Mouse (Mus musculus) kidney, embryonic 15.5 days (tissue): ENCODE results near the gene 1700021F05Rik. TPM values are rescaled to one million over a fixed set of nuclear protein-coding genes. Genes with fewer than 3 reads are reported as not detected.

Experiments
- ATAC-seq: fragments of 200-750 bp; cut with Nextera tagmentation; replicated peaks from 2 replicates; pipeline ENCODE4 v1.8.0; 2017; ENCODE audit warnings: moderate TSS enrichment; ENCODE audit not compliant: low FRiP score
- H3K27ac ChIP-seq: fragments of 300-500 bp; sonication (generic); 2 replicates; pipeline ENCODE4 v1.5.1; 2015; ENCODE audit warnings: mild to moderate bottlenecking, inconsistent platforms
- H3K27me3 ChIP-seq: fragments of 300-500 bp; sonication (generic); 2 replicates; pipeline ENCODE4 v1.6.1; 2015; ENCODE audit warnings: inconsistent platforms
- H3K36me3 ChIP-seq: fragments of 300-500 bp; sonication (generic); 2 replicates; pipeline ENCODE4 v1.6.1; 2015; ENCODE audit warnings: inconsistent platforms
- H3K4me1 ChIP-seq: fragments of 300-500 bp; sonication (generic); 2 replicates; pipeline ENCODE4 v1.6.1; 2015; ENCODE audit warnings: inconsistent platforms
- H3K4me2 ChIP-seq: fragments of 300-500 bp; sonication (generic); 2 replicates; pipeline ENCODE4 v1.6.1; 2015; ENCODE audit warnings: moderate library complexity, mild to moderate bottlenecking, inconsistent platforms
- H3K4me3 ChIP-seq: fragments of 300-500 bp; sonication (generic); replicated peaks from 2 replicates; pipeline ENCODE4 v1.5.1; 2015; ENCODE audit warnings: mild to moderate bottlenecking, inconsistent platforms
- H3K9ac ChIP-seq: fragments of 300-500 bp; sonication (generic); 2 replicates; pipeline ENCODE4 v1.6.1; 2015; ENCODE audit warnings: mild to moderate bottlenecking, inconsistent platforms
- H3K9me3 ChIP-seq: fragments of 300-500 bp; sonication (generic); replicated peaks from 2 replicates; pipeline ENCODE4 v1.6.1; 2016; ENCODE audit warnings: inconsistent platforms
- WGBS: fragments of 180-500 bp; shearing (Covaris S2); methylation state at CpG from one replicate; pipeline ENCODE4 v1.1.7; 2015; ENCODE audit warnings: mixed read lengths; 5-methylcytosine and 5-hydroxymethylcytosine counted together
- polyA plus RNA-seq: library from polyadenylated mRNA; unstranded; fragments of >200 nt; fragmentation: Nextera tagmentation; extraction: Ambion mirVana; gene quantifications from 2 replicates; pipeline ENCODE4 v1.2.1, GENCODE M21; 2015

Gene 1700021F05Rik
- polyA plus RNA-seq, 1 experiment from 2014 or later, result 74.3 TPM

DNA sequence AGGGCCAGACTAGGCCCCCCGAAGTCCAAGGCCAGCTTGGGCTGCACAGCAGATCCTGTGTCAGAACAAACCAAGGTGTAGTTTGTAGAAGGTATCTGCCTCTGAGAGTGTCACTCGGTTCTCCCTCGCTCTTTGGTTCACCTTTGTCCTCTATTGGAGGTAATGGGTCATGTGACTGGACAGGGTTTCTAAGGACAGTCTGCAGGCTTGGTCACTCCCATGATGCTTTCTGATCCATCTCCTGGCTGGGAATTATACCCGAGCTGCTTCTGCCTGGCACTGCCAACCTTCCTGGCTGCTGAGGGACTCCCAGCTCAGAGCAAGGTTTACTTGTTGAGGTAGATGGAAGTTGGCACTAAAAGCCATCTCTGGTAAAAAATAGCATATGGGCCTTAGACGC, 49.9 kb downstream of the 1700021F05Rik start:
- peaks cover 31% of the 10 kb centered on the region for H3K4me1 ChIP-seq
- H3K27ac ChIP-seq, result no peak overlapping the region
- no peak overlapping the region for H3K9ac ChIP-seq
- no peak for ATAC-seq
- H3K4me2 ChIP-seq, result no peak overlapping the region
- H3K27me3 ChIP-seq, result no peaks in the 10 kb centered on the region
- peaks cover 21% of the 10 kb centered on the region for H3K36me3 ChIP-seq
- no peaks in the 10 kb centered on the region for H3K9me3 ChIP-seq
- WGBS, result 82% methylated on average over 5 of the region's 5 CpGs
- H3K4me3 ChIP-seq, result no peak overlapping the region

DNA sequence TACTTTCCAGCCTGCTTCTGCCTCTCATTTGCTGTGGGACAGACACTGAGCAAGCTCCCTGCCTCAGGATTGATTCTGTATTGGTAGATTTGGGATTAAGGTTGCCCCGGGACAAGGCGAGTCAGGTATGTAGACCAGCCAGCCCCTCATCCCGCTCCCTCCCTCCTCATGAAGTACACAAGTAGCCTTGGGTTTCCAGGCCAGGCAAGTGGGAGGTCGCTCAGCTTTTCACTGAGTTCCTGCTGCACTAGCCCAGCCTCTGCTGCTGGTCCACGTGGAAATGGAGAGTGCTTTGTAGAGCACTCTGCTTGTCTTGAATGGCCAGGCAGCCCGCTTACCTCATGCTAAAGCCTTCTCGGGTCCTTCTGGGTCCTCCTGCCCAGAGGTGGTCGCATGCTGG, 50.8 kb downstream of the 1700021F05Rik start:
- Histone ChIP-seq H3K27me3 (no peaks in the 10 kb centered on the region), H3K4me2 (no peak overlapping the region), H3K9me3 (no peaks in the 10 kb centered on the region), H3K36me3 (peaks cover 13% of the 10 kb centered on the region), H3K9ac (no peak overlapping the region), H3K4me1 (peaks cover 34% of the 10 kb centered on the region), H3K27ac (peak overlapping the region; percentile 63), H3K4me3 (no peak overlapping the region)
- ATAC-seq, result 0 out of 2 replicates have a peak, but pooled peaks have one; percentile 5
- 66% methylated on average over 8 of the region's 8 CpGs for WGBS

DNA sequence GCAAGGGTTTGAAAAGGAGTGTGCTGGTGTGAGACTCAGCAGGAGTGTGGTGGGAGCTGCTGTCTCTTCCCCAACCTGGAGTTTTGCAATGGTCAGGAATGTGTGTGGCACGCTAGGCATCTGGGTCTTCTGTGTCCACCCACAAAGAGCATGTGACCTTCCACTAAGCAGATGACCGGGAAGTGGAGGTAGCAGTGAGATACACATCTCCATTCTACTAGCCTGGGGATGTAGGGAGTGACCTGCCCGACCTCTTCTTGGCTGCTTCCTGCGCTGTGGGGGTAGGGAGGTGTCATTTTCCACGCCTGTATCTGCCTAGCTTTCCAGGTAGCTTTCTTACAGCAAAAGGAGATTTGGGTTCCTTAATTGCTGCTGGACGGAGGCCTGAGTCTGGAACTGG, 51.2 kb downstream of the 1700021F05Rik start:
- H3K9ac ChIP-seq, result no peak overlapping the region
- peak overlapping the region; percentile 63 for H3K27ac ChIP-seq
- H3K4me1 ChIP-seq, result peaks cover 34% of the 10 kb centered on the region
- WGBS, result 14% methylated on average over 6 of the region's 6 CpGs
- H3K36me3 ChIP-seq, result peaks cover 8% of the 10 kb centered on the region
- no peak overlapping the region for H3K4me2 ChIP-seq
- no peaks in the 10 kb centered on the region for H3K27me3 ChIP-seq
- H3K4me3 ChIP-seq, result no peak overlapping the region
- no peaks in the 10 kb centered on the region for H3K9me3 ChIP-seq
- ATAC-seq, result peak; percentile 80

DNA sequence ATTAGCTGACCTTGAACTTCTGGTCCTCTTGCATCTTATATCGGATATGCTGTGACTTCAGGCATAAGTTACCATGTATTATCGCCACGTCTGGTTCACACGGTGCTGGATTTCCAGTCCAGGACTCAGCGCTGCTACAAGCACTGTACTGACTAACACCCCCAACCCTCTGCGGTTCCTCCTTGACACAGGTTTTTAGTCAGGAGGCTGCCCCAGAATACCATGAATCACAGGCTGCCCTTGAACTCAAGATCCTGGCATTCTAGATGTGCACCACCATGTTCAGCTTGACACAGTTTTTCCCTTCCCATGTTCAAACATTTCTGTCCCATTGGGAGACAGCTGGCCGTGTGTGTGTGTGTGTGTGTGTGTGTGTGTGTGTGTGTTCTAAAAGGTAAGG, 51.7 kb downstream of the 1700021F05Rik start:
- 83% methylated on average over 7 of the region's 7 CpGs for WGBS
- no peak overlapping the region for H3K4me2 ChIP-seq
- H3K9ac ChIP-seq, result no peak overlapping the region
- peak overlapping the region; percentile 63 for H3K27ac ChIP-seq
- peaks cover 4% of the 10 kb centered on the region; the same call in 1 of the 2 replicates for H3K36me3 ChIP-seq
- no peaks in the 10 kb centered on the region for H3K9me3 ChIP-seq
- H3K4me1 ChIP-seq, result peaks cover 36% of the 10 kb centered on the region
- H3K27me3 ChIP-seq, result no peaks in the 10 kb centered on the region
- ATAC-seq, result no peak
- no peak overlapping the region for H3K4me3 ChIP-seq

DNA sequence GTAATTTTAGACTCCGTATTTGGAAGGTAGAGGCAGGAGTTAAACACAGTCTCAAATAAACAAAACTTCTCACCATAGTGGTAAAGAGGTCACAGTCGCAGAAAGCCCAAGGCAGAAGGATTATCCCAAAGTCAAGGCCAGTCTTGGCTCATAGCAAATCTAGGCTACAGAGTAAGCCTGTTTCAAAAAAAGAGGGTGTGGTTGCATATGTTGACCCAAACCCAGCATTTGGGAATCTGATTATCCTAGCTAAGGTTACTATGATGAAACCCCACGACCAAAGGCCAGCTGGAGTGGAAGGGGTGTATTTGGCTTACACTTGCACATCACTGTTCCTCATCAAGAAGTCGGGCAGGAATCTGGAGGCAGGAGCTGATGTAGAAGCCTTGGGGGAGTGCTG, 52.5 kb downstream of the 1700021F05Rik start:
- Histone ChIP-seq H3K27ac (no peak overlapping the region), H3K4me2 (no peak overlapping the region), H3K9ac (no peak overlapping the region), H3K36me3 (no peaks in the 10 kb centered on the region), H3K4me1 (peaks cover 42% of the 10 kb centered on the region), H3K4me3 (no peak overlapping the region), H3K9me3 (no peaks in the 10 kb centered on the region), H3K27me3 (no peaks in the 10 kb centered on the region)
- 57% methylated on average over 4 of the region's 4 CpGs for WGBS
- ATAC-seq, result no peak

DNA sequence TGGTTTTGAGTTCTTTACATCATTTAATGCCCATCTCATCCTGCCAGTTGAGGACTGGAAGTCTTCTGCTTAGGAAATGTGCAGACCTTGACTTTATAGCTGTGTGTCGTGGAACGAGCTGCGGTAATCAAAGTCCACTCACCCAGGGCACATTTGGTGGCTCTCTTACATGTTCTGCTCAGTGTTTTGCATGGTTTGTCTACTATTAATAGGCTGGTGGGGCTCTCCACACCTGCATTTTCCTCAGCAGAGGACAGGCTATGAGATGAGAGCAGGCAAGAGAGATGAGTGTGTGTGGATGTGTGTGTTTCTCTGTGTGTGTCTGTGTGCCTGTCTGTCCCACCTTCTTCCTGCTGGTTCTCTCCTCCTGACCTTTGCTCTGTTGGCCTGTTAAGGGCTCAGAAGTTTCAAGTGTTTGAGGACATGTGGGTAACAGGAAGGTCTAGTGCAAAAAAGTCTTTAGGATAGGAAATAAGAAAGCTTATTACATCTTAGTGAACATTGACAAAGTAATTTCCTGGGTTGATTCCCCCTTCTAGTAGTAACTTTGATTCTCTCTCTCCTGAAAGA, 53.3 kb downstream of the 1700021F05Rik start:
- Histone ChIP-seq H3K36me3 (no peaks in the 10 kb centered on the region), H3K27ac (0 out of 2 replicates have a peak overlapping the region, but pooled peaks have one; percentile 37), H3K4me2 (no peak overlapping the region), H3K4me3 (no peak overlapping the region), H3K9ac (no peak overlapping the region), H3K9me3 (no peaks in the 10 kb centered on the region), H3K27me3 (no peaks in the 10 kb centered on the region), H3K4me1 (peaks cover 49% of the 10 kb centered on the region)
- WGBS, result 56% methylated on average over 3 of the region's 3 CpGs
- no peak for ATAC-seq

DNA sequence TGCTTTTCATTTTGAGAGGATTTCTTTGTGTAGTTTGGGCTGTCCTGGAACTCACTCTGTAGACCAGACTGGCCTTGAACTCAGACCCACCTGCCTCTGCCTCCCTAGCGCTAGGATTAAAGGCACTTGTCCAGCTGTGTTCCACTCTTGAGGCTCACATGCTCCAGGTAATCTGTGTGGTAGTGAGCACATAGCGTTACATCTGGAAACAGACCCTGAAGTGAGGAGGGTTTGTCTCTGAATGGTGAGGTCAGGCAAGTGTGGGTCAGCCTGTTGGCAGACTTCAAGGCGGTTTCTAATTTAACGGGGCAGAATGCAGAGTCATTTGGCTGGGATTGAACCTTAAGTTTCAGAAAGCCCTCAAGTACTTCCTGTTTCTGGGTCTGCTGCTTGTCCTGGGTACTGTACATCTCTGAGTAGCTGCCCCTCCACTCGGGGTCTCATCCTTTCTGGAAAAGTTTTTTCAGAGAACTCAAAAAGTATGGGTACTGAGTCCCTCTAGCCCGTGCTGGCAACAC, 55.0 kb downstream of the 1700021F05Rik start:
- H3K4me2 ChIP-seq, result no peak overlapping the region
- no peak overlapping the region for H3K27ac ChIP-seq
- no peaks in the 10 kb centered on the region for H3K9me3 ChIP-seq
- H3K9ac ChIP-seq, result no peak overlapping the region
- no peak for ATAC-seq
- H3K4me1 ChIP-seq, result peaks cover 64% of the 10 kb centered on the region
- WGBS, result 72% methylated on average over 6 of the region's 6 CpGs
- H3K4me3 ChIP-seq, result no peak overlapping the region
- H3K27me3 ChIP-seq, result no peaks in the 10 kb centered on the region
- H3K36me3 ChIP-seq, result no peaks in the 10 kb centered on the region

DNA sequence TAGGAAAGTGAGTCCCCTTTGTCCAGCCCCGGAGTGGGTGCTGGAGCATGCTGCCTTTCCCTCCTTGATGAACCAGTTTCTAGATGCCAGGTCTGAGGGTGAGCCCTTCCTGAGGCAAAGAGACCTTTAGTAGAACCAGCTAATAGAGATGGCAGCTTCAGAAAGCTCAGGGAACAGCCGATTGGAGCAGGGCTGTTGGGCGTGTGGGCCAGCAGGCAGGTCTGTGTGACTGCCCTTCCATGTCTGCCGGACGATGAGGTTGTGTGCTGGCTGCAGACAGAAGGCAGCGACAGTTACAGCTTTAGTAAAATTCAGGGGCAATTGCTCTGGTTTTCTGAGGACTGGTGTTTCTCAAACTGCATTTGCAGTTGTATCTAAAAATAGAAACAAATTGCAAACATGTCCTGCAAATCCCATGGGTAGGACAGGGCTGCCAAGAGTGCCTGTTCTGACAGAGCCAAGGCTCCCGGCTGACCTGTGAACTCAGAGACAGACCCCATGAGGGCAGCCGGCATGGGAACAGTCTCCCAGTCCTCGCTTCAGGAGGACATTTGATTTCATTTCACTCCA, 57.3 kb downstream of the 1700021F05Rik start:
- H3K27me3 ChIP-seq, result no peaks in the 10 kb centered on the region
- H3K4me2 ChIP-seq, result peak overlapping the region; percentile 24; the same call in 1 of the 2 replicates
- 31% methylated on average over 9 of the region's 9 CpGs for WGBS
- H3K36me3 ChIP-seq, result no peaks in the 10 kb centered on the region
- peak overlapping the region; percentile 76 for H3K27ac ChIP-seq
- peaks cover 54% of the 10 kb centered on the region for H3K4me1 ChIP-seq
- no peak for ATAC-seq
- no peak overlapping the region for H3K9ac ChIP-seq
- H3K4me3 ChIP-seq, result no peak overlapping the region
- H3K9me3 ChIP-seq, result no peaks in the 10 kb centered on the region

DNA sequence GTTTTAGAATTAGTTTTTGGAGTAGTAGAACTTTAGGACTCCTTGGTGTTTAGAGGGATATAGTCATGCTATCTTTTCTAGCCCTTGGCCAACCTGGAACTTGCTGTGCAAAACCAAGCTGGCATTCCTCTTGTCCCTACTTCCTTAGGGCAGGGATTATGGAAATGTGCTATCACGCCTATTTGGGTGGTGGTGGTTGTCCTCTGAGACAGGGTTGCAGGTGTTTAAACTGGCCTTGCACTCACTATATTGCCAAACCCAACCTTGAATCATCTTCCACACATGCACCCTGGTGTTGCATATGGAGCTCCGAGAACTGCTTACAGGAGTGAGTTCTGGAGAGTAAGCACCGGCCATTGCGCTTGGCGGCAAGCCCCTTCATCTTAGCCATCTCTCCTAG, 58.8 kb downstream of the 1700021F05Rik start:
- Histone ChIP-seq H3K4me3 (no peak overlapping the region), H3K27me3 (no peaks in the 10 kb centered on the region), H3K9ac (no peak overlapping the region), H3K36me3 (no peaks in the 10 kb centered on the region), H3K9me3 (no peaks in the 10 kb centered on the region), H3K4me1 (peaks cover 50% of the 10 kb centered on the region), H3K4me2 (no peak overlapping the region), H3K27ac (no peak overlapping the region)
- ATAC-seq, result no peak
- 93% methylated on average over 5 of the region's 5 CpGs for WGBS

DNA sequence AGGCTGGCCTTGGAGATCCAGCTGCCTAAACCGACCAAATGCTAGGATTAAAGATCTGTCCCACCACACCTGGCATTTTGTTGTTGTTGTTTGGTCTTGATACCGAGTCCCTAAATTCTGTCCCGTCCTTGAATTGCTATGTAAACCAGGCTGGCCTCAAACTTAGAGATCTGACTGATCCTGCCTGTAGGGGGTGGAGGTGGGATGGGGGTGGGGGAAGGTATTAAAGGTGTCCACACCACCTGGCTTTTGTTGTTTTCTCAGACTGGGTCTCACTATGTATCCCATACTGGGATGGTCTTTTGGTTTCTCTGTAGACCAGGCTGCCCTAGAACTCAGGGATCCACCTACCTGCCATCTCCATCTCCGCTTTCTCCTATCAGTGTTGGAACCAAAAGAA, 59.6 kb downstream of the 1700021F05Rik start:
- Histone ChIP-seq H3K27ac (no peak overlapping the region), H3K9ac (no peak overlapping the region), H3K27me3 (no peaks in the 10 kb centered on the region), H3K4me2 (peak overlapping the region; percentile 93; the same call in 1 of the 2 replicates), H3K4me3 (no peak overlapping the region; the same call in 1 of the 2 replicates), H3K4me1 (peaks cover 51% of the 10 kb centered on the region), H3K9me3 (no peaks in the 10 kb centered on the region), H3K36me3 (no peaks in the 10 kb centered on the region)
- ATAC-seq, result no peak
- 43% methylated on average over 4 of the region's 4 CpGs for WGBS

DNA sequence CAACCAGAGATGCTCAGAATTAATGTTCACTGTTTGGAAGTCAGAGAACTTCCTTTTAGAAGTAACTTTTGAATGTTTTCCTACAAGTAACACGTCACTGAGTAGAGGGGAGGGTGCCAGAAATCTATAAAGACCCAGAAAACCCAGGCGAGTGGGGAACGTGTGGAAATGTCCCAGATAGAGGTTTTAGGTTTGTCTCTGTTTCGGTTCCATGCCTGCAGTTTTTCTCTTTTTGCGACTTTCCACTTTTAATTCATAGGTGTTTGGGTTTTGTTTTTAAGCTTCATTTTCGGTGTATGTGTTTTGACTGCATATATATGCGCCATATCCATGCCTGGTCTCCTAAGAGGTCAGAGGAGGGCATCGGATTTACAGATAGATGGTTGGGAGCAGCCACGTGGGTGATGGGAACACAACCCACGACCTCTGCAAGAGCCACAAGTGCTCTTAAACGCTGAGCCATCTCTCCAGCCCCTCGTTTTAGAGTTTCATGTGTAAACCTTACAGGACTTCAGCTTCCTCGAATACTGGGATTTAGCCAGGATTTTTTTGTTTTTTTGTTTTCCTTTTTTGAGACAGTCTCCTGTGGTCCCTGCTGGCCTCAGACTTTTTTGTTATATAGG, 60.5 kb downstream of the 1700021F05Rik start:
- peak overlapping the region; percentile 79 for H3K4me3 ChIP-seq
- peak overlapping the region; percentile 96 for H3K9ac ChIP-seq
- no peaks in the 10 kb centered on the region for H3K9me3 ChIP-seq
- H3K4me2 ChIP-seq, result peak overlapping the region; percentile 93
- H3K27me3 ChIP-seq, result no peaks in the 10 kb centered on the region
- no peaks in the 10 kb centered on the region for H3K36me3 ChIP-seq
- ATAC-seq, result no peak
- WGBS, result 5% methylated on average over 13 of the region's 13 CpGs
- peaks cover 49% of the 10 kb centered on the region for H3K4me1 ChIP-seq
- H3K27ac ChIP-seq, result peak overlapping the region; percentile 99

DNA sequence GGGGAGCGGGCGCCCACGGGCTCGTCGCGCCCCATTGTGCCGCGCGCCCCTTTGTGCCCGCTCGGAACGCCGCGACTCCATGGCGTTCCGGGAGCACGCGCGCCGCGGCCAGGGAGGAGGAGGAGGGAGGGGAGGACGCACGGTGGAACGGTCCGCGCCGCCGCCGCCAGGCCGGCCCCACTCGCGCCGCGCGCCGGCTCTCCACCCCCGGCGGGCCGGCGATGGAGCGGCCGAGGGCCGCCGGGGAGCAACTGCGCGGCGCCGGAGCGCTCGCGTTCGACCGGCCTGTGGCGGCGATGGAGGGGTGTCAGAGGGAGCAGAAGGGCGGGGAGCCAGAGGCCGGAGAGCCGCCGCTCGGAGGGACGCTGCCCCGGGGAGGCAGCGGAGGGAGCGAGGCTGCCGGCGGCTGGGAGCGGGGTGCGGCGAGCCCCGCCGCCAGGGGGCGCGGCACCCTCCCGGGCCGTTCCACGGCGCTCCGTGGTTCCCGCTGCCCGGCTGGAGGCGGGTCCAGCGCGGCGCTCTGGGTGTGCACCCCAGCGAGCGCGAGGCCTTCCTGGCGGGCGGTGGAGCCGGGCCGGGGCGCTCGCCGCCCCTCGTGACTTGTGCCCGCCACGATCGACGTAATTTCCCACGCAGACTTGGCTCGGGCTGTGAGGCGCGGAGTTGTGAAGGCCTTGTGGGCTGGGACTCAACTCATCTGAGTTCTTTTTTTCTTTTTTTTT, 61.2 kb downstream of the 1700021F05Rik start:
- no peaks in the 10 kb centered on the region for H3K27me3 ChIP-seq

More for the DNA sequence above, 61.2 kb downstream of the 1700021F05Rik start:
- H3K9me3 ChIP-seq, result no peaks in the 10 kb centered on the region
- H3K4me2 ChIP-seq, result peak overlapping the region; percentile 93
- peak overlapping the region; percentile 99 for H3K27ac ChIP-seq
- H3K4me1 ChIP-seq, result peaks cover 49% of the 10 kb centered on the region
- peak; percentile 87 for ATAC-seq
- WGBS, result under 1% methylated on average over 76 of the region's 103 CpGs
- no peaks in the 10 kb centered on the region for H3K36me3 ChIP-seq
- H3K9ac ChIP-seq, result peak overlapping the region; percentile 96
- H3K4me3 ChIP-seq, result peak overlapping the region; percentile 79
